Mouse (Mus musculus) right cerebral cortex, adult 2 months (tissue): Measurements from ENCODE around the gene Tmem256.

Source experiments
- DNase-seq, 2 experiments: peaks; one replicate each; pipeline ENCODE4 v3.0.0; 2021 to 2022; ENCODE audit warnings: low spot score in 2 of 2

The Tmem256 gene

GRCm38 (mm10) chr11:69837952-69838713 lies at the start of gene Tmem256:
Tmem256 (plus strand) TSS chr11:69838514.
- DNase-seq: peak; percentile 96 to 97

- DNase-seq: no peak
Measured at GRCm38 (mm10) chr11:69789431-69789830, 48.9 kb upstream of the Tmem256 start.

- DNase-seq: no peak
Measured at GRCm38 (mm10) chr11:69791420-69791819, 46.9 kb upstream of the Tmem256 start.

- DNase-seq: no peak
Measured at GRCm38 (mm10) chr11:69793429-69793828, 44.9 kb upstream of the Tmem256 start.

- DNase-seq: peak; percentile 85 to 91
Measured at GRCm38 (mm10) chr11:69795168-69795982, 42.9 kb upstream of the Tmem256 start, which contains the start of gene Chrnb1. Chrnb1 (minus strand) TSS chr11:69795943.

- no peak for DNase-seq
Measured at GRCm38 (mm10) chr11:69795983-69796435, 42.3 kb upstream of the Tmem256 start.

GRCm38 (mm10) chr11:69797924-69798323 lies 40.4 kb upstream of the Tmem256 start:
- DNase-seq: no peak

- DNase-seq: no peak
Measured at GRCm38 (mm10) chr11:69799394-69800137, 38.7 kb upstream of the Tmem256 start.

- DNase-seq: no peak
Measured at GRCm38 (mm10) chr11:69800138-69800391, 38.2 kb upstream of the Tmem256 start.

- DNase-seq: no peak
Measured at GRCm38 (mm10) chr11:69800392-69801197, 37.7 kb upstream of the Tmem256 start.

- no peak for DNase-seq
Measured at GRCm38 (mm10) chr11:69801379-69801977, 36.8 kb upstream of the Tmem256 start, which contains the start of gene Fgf11. Fgf11 (minus strand) TSS chr11:69801857.

- DNase-seq: peak; percentile 75 to 78
Measured at GRCm38 (mm10) chr11:69802648-69803105, 35.6 kb upstream of the Tmem256 start.

- no peak for DNase-seq
Measured at GRCm38 (mm10) chr11:69803328-69803727, 35.0 kb upstream of the Tmem256 start.

- peak; percentile 60 to 69 for DNase-seq
Measured at GRCm38 (mm10) chr11:69803786-69804651, 34.3 kb upstream of the Tmem256 start.

- DNase-seq: no peak
Measured at GRCm38 (mm10) chr11:69804652-69804940, 33.7 kb upstream of the Tmem256 start.

GRCm38 (mm10) chr11:69804972-69805909 lies 33.1 kb upstream of the Tmem256 start, which contains the start of gene Tmem102:
Tmem102 (minus strand) TSS chr11:69805624.
- DNase-seq: no peak

GRCm38 (mm10) chr11:69806378-69806777 lies 31.9 kb upstream of the Tmem256 start:
- DNase-seq: no peak

- DNase-seq: no peak
Measured at GRCm38 (mm10) chr11:69807641-69808040, 30.7 kb upstream of the Tmem256 start.

- no peak for DNase-seq
Measured at GRCm38 (mm10) chr11:69810280-69810679, 28.0 kb upstream of the Tmem256 start.
